Mouse (Mus musculus): ENCODE data around the gene Dchs2. TPM values are rescaled to one million over a fixed set of nuclear protein-coding genes. Genes with fewer than 3 reads are reported as not detected.

Gene Dchs2
- polyA plus RNA-seq, 1 experiment = 0.39 TPM

DNA sequence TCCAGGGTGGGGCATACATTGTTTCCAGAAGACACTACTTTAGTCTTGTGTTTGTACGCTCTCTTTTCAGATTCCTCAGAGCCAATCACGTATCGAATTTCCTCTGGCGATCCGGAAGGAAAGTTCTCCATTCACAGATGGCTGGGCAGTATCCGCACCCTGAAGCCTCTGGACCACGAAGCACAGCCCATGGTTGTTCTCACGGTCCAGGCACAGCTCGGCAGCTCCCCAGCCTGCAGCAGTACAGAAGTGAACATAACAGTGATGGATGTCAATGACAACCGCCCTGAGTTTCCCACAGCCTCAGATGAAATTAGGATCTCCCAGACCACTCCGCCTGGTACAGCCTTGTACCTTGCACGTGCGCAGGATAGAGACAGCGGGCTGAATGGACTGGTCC lies 142.5 kb downstream of the Dchs2 start:
- Histone ChIP-seq H3K4me3 (replicated peaks; ENCODE audit: insufficient read depth, low read depth, low read length) (no peak overlapping the region), H3K4me1 (ENCODE audit: control insufficient read depth, insufficient read depth, low read length) (no peaks in the 10 kb centered on the region), H3K27ac (ENCODE audit: insufficient read depth, low read length) (no peak overlapping the region), H3K27me3 (ENCODE audit: control insufficient read depth, insufficient read depth, low read length) (no peaks in the 10 kb centered on the region; the same call in 1 of the 2 replicates)
- 84% methylated on average over 14 of the region's 14 CpGs for WGBS
- TF ChIP-seq CTCF (IDR thresholded peaks at IDR 0.05; ENCODE audit: borderline replicate concordance, insufficient read depth, low read depth, low read length) = no peak
- no peak for TF ChIP-seq POLR2A (IDR thresholded peaks at IDR 0.05; ENCODE audit: borderline replicate concordance, insufficient read depth, low read length)
- no peak for DNase-seq

DNA sequence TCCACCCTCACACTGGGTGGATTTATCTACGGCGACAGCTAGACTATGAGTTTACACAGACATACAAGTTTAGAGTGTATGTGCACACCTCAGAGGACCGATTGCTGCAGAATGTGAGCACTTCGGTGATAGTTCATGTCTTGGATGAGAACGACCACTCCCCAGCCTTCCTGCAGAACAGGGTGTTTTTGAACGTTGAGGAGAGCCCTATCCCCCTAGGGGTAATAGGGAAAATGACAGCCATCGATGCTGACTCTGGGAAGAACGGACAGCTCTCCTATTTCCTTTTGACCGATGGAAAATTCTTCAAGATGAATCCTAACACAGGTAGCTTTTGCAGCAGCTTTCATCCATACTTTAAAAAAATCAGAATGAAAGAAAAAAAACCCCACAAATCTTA lies 143.2 kb downstream of the Dchs2 start:
- Histone ChIP-seq H3K27ac (ENCODE audit: insufficient read depth, low read length) (no peak overlapping the region), H3K27me3 (ENCODE audit: control insufficient read depth, insufficient read depth, low read length) (no peaks in the 10 kb centered on the region; the same call in 1 of the 2 replicates), H3K4me3 (replicated peaks; ENCODE audit: insufficient read depth, low read depth, low read length) (no peak overlapping the region), H3K4me1 (ENCODE audit: control insufficient read depth, insufficient read depth, low read length) (no peaks in the 10 kb centered on the region)
- no peak for DNase-seq
- 64% methylated on average over 9 of the region's 9 CpGs for WGBS
- no peak for TF ChIP-seq CTCF (IDR thresholded peaks at IDR 0.05; ENCODE audit: borderline replicate concordance, insufficient read depth, low read depth, low read length)
- no peak for TF ChIP-seq POLR2A (IDR thresholded peaks at IDR 0.05; ENCODE audit: borderline replicate concordance, insufficient read depth, low read length)

DNA sequence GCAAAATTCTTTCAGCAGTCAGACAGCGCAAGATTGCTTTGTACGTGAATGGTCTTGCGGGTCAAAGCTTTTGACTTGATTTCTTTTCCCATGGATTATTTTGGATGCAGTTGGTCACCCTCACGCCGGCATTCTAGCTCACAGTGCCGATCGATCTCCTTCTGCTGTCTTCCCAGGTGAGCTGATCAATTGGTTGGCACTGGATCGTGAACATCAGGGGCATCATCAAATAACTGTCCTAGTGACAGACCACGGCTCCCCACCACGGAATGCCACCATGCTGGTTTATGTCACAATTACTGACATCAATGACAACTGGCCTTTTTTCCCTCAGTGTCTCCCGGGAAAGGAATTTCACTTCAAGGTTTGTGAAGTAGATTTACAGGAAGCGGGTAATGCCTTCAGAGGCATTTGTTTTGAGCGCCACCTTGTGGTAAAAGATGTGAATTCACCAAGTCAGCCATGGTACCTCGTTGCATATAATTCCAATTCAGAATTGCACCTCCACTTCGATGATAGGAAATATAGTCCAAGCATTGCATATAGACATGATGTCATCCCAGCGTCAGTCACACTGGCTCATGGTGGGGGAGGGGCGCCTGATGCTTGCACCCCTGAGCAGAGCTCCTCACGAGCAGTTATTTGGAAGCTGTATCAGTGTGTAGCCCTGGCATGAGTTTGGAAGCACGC lies 146.0 kb downstream of the Dchs2 start:
- TF ChIP-seq CTCF (IDR thresholded peaks at IDR 0.05; ENCODE audit: borderline replicate concordance, insufficient read depth, low read depth, low read length) = peak; percentile 20; the same call in 1 of the 2 replicates
- no peak for TF ChIP-seq POLR2A (IDR thresholded peaks at IDR 0.05; ENCODE audit: borderline replicate concordance, insufficient read depth, low read length)
- H3K4me3 ChIP-seq (replicated peaks; ENCODE audit: insufficient read depth, low read depth, low read length) = peak overlapping the region; percentile 60
- no peaks in the 10 kb centered on the region; the same call in 1 of the 2 replicates for H3K27me3 ChIP-seq (ENCODE audit: control insufficient read depth, insufficient read depth, low read length)
- WGBS = 13% methylated on average over 19 of the region's 19 CpGs
- peak; percentile 52 to 58 for DNase-seq
- H3K27ac ChIP-seq (ENCODE audit: insufficient read depth, low read length) = no peak overlapping the region
- H3K4me1 ChIP-seq (ENCODE audit: control insufficient read depth, insufficient read depth, low read length) = no peaks in the 10 kb centered on the region

DNA sequence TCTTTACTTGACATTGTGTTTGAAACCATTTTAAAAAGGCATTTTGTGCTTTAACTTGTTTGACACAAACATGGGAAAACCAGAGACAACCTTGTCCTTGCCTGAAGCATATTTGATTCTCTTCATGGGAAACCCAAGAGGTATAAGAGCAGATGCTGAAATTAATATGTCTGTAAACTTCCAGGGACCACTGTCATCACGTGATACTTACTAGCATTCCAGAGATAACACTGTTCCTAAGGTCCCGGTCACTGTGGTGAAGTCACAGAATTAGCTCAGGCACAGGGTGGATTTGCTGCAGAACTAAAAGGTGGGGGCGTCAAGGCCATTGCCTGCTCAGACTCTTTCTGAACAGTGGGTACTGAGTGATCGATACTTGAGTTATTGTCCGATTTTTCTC lies 148.0 kb downstream of the Dchs2 start:
- TF ChIP-seq CTCF (IDR thresholded peaks at IDR 0.05; ENCODE audit: borderline replicate concordance, insufficient read depth, low read depth, low read length) (no peak), POLR2A (IDR thresholded peaks at IDR 0.05; ENCODE audit: borderline replicate concordance, insufficient read depth, low read length) (no peak)
- no peaks in the 10 kb centered on the region for H3K4me1 ChIP-seq (ENCODE audit: control insufficient read depth, insufficient read depth, low read length)
- 75% methylated on average over 5 of the region's 5 CpGs for WGBS
- H3K4me3 ChIP-seq (replicated peaks; ENCODE audit: insufficient read depth, low read depth, low read length) = no peak overlapping the region
- H3K27ac ChIP-seq (ENCODE audit: insufficient read depth, low read length) = no peak overlapping the region
- H3K27me3 ChIP-seq (ENCODE audit: control insufficient read depth, insufficient read depth, low read length) = no peaks in the 10 kb centered on the region; the same call in 1 of the 2 replicates
- no peak for DNase-seq

DNA sequence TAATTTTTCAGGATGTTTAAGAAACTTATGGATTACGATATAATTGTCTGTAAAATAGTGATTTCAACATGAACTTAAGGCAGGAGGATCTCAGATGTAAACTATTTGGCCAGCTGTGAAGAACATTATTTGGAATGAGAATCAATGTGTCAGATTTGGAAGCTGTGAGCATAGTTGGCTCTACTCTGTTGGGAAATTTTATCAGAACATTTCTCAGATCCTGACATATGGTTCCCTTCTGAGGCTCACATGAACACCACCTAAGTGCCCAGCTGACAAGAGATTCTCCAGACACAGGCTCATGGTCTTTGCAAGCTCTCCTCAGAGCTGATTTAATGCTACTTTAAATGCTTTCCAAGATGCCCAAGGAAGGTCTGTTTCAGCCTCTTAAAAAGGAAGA lies 156.1 kb downstream of the Dchs2 start:
- no peak overlapping the region for H3K4me3 ChIP-seq (replicated peaks; ENCODE audit: insufficient read depth, low read depth, low read length)
- H3K4me1 ChIP-seq (ENCODE audit: control insufficient read depth, insufficient read depth, low read length) = no peaks in the 10 kb centered on the region
- WGBS = 80% methylated on average over 1 of the region's 1 CpGs
- DNase-seq = no peak
- TF ChIP-seq CTCF (IDR thresholded peaks at IDR 0.05; ENCODE audit: borderline replicate concordance, insufficient read depth, low read depth, low read length) (no peak), POLR2A (IDR thresholded peaks at IDR 0.05; ENCODE audit: borderline replicate concordance, insufficient read depth, low read length) (no peak)
- no peaks in the 10 kb centered on the region for H3K27me3 ChIP-seq (ENCODE audit: control insufficient read depth, insufficient read depth, low read length)
- H3K27ac ChIP-seq (ENCODE audit: insufficient read depth, low read length) = no peak overlapping the region

GRCm38 (mm10) chr3:83286975-83287405 lies 159.2 kb downstream of the Dchs2 start:
- H3K27ac ChIP-seq (ENCODE audit: insufficient read depth, low read length) = no peak overlapping the region
- no peaks in the 10 kb centered on the region for H3K27me3 ChIP-seq (ENCODE audit: control insufficient read depth, insufficient read depth, low read length)
- peak overlapping the region; percentile 56 for H3K4me3 ChIP-seq (replicated peaks; ENCODE audit: insufficient read depth, low read depth, low read length)
- peak; percentile 26 to 29 for DNase-seq
- WGBS = 3% methylated on average over 11 of the region's 11 CpGs
- no peak for TF ChIP-seq POLR2A (IDR thresholded peaks at IDR 0.05; ENCODE audit: borderline replicate concordance, insufficient read depth, low read length)
- TF ChIP-seq CTCF (IDR thresholded peaks at IDR 0.05; ENCODE audit: borderline replicate concordance, insufficient read depth, low read depth, low read length) = peak; percentile 58
- H3K4me1 ChIP-seq (ENCODE audit: control insufficient read depth, insufficient read depth, low read length) = no peaks in the 10 kb centered on the region

DNA sequence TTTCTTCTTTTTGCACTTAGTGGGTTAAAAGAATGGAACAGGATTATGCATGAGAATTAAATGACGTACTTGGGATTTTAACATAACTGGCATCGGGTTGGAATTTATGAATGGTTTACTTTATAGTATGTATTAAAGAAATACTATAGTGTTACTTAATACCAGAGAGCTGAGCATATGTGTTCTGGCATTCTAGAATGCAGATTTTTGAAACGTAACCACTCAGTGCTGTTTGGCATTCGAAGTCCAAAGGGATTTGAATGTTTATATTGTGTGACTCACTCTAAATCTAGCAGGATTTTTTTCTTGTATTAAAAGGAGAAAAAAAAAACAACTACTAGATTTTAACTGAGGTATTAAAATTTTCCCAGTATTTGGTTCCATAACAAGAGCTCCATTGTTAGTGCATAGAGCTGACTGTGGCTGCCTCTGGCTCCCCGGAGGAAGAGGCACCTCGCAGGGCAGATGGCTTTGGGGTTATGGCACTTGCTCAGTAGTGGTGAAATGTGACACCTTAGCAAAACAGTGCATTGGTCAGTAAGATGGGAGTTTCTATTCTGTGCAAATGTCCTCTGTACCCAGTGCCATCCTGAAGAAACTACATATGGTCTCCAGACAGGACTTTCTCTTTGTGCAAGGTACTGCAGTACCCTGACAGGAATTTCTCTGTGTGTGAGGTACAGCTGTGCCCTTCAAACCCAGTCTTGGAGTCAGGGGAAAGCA lies 160.5 kb downstream of the Dchs2 start:
- DNase-seq = no peak
- Histone ChIP-seq H3K27ac (ENCODE audit: insufficient read depth, low read length) (no peak overlapping the region), H3K4me3 (replicated peaks; ENCODE audit: insufficient read depth, low read depth, low read length) (no peak overlapping the region), H3K27me3 (ENCODE audit: control insufficient read depth, insufficient read depth, low read length) (no peaks in the 10 kb centered on the region), H3K4me1 (ENCODE audit: control insufficient read depth, insufficient read depth, low read length) (no peaks in the 10 kb centered on the region)
- WGBS = 72% methylated on average over 6 of the region's 6 CpGs
- TF ChIP-seq POLR2A (IDR thresholded peaks at IDR 0.05; ENCODE audit: borderline replicate concordance, insufficient read depth, low read length) (no peak), CTCF (IDR thresholded peaks at IDR 0.05; ENCODE audit: borderline replicate concordance, insufficient read depth, low read depth, low read length) (no peak)

DNA sequence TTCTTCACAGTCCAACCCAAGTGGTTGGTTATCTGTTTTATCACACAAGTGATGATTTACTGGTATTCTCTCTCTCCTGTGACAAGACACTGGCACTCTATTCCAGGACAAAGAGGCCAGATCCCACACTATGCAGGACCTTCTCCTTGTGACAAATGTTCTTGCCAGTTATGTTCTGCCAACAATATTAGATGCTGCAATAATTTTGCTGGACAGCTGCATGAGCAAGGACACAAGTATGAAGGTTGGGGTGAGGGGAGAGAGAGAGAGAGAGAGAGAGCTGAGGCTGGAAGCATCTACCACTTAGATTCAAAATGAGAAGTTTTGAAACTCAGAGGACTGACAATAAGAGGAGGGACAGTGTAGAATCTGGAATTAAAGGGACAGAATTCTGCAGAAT lies 162.7 kb downstream of the Dchs2 start:
- TF ChIP-seq POLR2A (IDR thresholded peaks at IDR 0.05; ENCODE audit: borderline replicate concordance, insufficient read depth, low read length) = no peak
- TF ChIP-seq CTCF (IDR thresholded peaks at IDR 0.05; ENCODE audit: borderline replicate concordance, insufficient read depth, low read depth, low read length) = no peak
- H3K27me3 ChIP-seq (ENCODE audit: control insufficient read depth, insufficient read depth, low read length) = no peaks in the 10 kb centered on the region

More for the DNA sequence above, 162.7 kb downstream of the Dchs2 start:
- Histone ChIP-seq H3K4me3 (replicated peaks; ENCODE audit: insufficient read depth, low read depth, low read length) (no peak overlapping the region), H3K27ac (ENCODE audit: insufficient read depth, low read length) (no peak overlapping the region), H3K4me1 (ENCODE audit: control insufficient read depth, insufficient read depth, low read length) (no peaks in the 10 kb centered on the region)
- DNase-seq = no peak

Data from cerebellum, adult 2 months (tissue).